Mouse (Mus musculus) cerebellum, postnatal 36 days (tissue): ENCODE data around the gene Cdc42ep1.
"Not testable (repeated sequence)": the region's sequence is repeated elsewhere in the genome, so short reads cannot be mapped to it uniquely, and the experiment has no call there.

Experiments
- DNase-seq, 2 experiments: peaks; one replicate each; pipeline ENCODE4 v3.0.0; 2021 to 2022; ENCODE audit warnings: mixed read lengths in 2 of 2

The Cdc42ep1 gene

GRCm38 (mm10) chr15:78830742-78831719 is 11.4 kb upstream of the Cdc42ep1 start:
- no peak for DNase-seq

- no peak for DNase-seq
Observed at GRCm38 (mm10) chr15:78831720-78832657, 10.4 kb upstream of the Cdc42ep1 start.

DNA sequence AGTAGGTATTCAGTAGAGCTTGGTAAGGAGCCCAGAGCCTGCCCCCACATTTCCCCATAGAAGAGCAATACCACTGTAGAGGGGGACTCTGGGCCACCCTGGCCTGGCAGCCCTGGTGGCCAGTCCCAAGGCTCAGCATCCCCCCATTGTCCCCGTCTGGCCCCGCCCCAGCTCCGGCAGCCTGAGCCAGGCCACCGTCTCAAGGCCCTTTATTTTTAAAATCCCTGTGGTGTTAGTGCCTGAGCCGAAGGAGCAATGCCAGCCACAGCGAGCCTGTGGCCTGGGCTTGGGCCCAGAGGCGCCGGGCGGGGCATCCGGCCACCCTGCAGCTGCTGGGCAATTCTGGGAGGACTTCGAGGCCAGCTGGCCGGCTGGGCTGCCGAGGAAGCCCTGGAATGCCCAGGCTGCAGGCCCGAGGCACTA is 9.7 kb upstream of the Cdc42ep1 start:
- DNase-seq: peak; percentile 46 to 64

DNA sequence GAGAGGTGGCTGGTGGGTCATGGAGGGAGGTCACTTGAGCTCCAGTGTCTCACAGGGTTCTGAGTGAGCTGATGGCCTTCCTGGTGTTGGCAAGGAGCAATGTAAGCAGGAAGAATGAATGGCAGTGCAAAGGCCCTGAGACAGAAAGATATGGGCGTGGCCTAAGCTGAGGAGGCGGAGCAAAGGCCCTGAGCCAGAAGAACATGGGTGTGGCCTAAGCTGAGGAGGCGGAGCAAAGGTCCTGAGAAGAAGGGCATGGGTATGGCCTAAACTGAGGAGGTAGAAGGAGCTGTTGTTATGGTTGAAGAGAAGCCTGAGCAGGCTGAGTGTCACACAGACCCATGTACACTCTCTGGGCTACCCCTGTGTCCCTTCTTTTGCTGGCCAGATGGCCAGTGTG is 8.8 kb upstream of the Cdc42ep1 start:
- no peak for DNase-seq

DNA sequence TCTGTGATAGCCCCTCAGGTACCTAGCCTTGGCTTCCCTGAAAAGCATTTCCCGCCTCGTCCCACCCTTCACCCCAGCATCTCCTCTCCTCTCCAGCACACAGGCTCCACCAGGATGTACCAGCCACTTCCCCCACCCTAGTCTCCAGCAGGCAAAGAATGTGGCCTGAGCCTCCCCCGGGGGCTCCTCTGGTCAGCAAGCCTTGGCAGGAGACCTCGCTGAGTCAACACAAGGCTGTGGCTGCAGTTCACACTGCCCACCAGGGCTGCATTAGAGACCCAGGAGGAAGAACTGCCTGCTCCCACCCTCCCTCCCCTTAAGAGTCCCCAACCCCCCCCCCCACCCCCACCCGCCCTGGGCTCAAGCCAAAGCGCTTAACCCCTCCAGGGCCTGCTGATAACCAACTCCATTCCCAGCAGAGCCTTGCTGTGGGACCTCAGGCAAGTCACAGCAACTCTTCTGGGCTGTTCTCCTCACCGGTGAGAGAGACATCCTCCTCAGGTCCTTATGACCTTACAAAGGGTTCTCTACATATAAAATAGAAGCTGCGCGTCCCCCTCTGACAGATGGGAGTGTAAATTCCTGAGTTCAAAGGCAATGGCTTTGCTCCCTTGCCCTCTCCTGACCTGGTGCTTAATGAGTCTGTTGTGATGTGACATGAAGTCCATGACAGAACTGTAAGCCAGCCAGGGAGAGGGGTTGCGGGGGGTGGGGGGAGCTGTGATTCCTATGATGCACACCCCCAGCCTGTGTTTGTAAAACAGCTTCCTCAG is 8.0 kb upstream of the Cdc42ep1 start:
- no peak for DNase-seq

- peak; percentile 43 to 60 for DNase-seq
Observed at GRCm38 (mm10) chr15:78835200-78836085, 7.0 kb upstream of the Cdc42ep1 start.

DNA sequence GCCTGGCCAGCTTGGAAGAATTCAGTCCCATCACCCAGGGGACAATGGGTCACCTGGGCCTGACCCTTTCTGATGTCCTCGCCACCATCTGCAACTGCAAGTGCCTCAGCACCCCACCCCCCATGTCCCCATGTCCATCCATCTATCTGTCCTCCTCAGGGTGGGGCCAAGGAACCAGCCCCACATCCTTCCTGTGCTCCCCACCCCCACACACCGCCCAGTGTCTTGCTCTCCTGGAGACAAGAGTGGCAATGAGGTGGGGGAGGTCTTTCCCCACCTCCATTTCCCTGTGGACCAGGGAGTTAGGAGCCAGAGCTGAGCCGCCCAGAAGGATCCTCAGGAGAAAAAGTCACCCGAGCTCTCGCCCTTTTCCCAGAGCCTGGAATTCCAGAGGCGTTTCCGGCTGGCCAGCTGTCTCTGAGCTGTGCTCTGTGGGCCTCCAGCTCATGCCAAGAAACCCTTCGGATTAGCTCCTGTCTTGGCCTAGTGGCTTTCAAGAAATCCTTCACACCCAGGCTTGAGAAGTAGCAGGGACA is 6.3 kb upstream of the Cdc42ep1 start:
- no peak for DNase-seq

- DNase-seq: no peak
Observed at GRCm38 (mm10) chr15:78839744-78840143, 2.7 kb upstream of the Cdc42ep1 start.

DNA sequence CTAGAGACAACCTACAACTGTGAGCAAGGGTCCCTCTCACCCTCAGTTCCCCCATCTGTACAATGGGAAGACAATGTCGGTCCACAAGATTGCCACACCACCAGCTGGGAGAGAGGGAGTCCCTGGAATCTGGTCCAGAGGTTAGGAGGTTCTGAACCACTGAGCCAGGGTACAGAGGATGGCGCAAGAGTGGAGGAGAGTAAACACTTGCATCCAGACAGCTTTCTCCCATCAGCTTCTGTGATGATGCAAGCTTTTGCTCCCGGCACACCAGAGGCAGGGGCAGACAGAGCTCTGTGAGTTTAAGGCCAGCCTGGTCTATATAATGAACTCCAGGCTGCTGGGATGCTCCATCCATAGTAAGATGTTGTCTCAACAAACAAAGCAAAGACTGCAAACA is 2.2 kb upstream of the Cdc42ep1 start:
- no peak for DNase-seq

DNA sequence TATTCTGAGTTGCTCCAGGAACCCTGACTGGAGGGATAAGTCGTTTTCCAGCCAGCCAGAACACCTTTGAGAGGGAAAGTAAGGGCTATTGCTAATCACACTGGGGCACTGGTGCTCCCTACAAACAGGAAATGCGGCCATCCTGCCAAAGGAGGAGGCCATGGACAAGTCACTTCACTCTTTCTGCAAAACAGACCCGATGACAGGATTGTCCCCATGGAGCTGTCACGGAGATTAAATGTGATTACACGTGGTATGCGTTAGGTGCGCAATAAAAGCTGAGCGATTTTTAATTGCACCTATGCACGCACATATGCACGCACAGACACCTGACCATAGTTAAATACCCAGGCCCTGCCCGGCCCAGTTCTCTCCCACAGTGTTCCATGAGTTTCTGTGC is 1.7 kb upstream of the Cdc42ep1 start:
- no peak for DNase-seq

DNA sequence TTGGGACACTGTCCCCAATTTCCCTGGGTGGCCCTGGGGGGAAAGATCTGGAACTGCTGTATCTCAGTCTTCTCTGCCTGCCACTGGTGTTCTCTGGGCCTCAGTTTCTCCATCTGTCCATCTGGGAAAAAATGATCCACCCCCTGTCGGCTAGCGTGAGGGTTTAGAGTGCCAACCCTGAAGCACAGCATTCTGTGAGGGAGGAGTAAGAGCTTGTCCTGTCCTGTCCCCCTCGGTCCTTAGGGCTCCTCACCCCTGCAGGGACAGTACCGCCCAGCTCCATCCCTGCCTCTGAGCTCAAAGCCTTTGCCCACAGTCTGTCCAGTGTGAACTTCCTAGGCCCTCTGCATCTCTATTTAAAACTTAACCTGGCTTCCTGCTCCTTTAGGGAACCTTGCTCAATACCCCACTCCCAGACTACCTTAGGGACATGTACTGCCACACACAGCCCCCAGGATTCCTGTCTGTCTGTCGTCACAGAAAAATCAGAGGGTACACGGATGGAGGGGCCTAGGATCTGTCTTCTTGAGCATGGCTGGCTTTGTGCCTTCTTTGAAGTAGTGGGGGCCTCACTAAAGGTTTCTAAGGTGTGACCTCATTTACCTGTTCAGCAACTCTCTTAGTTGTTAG is 1.1 kb upstream of the Cdc42ep1 start:
- no peak for DNase-seq

GRCm38 (mm10) chr15:78843581-78844469 is 1.4 kb downstream of the Cdc42ep1 start:
- DNase-seq: no peak

- no peak for DNase-seq
Observed at GRCm38 (mm10) chr15:78844791-78845190, 2.4 kb downstream of the Cdc42ep1 start.

DNA sequence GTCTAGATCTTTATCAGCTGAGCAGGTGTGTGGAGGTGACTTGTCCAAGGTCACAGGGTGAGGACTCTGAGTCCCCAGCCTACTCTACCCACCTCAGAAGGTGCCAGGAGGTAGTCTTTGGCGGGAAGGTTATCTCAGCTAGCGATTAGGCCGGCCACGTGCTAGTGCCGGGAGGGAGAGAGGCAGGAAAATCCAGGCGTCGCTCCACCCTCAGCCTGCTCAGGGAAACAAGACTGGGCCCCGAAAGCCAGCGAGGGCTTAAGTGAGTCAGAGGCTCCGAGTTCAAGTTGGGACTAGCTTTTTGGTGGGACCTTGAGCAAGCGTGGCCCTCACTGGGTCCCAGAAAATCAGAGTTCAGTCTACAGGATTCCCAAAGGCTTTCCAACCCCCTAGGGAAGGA is 2.9 kb downstream of the Cdc42ep1 start:
- DNase-seq: no peak

DNA sequence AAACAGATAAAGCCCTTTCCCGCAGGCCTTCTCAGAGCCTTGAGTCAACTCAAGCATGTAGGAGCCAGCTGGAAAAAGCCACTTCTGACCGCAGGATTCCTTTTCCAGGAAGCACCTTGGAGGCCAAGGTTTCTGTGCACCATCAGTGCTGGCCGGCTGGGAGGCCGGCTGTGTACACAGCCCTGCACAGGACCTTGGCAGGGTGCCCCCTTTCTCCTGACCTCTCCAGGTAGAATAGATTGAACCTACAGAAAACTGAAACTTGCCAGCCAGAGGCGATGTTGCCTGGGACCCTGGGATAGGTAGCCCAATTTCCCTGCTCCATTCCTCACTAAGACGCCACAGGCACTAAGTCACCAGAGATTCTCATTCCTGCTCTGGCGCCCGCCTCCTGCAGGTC is 3.4 kb downstream of the Cdc42ep1 start:
- no peak for DNase-seq

GRCm38 (mm10) chr15:78846352-78846751 is 3.9 kb downstream of the Cdc42ep1 start:
- no peak for DNase-seq

DNA sequence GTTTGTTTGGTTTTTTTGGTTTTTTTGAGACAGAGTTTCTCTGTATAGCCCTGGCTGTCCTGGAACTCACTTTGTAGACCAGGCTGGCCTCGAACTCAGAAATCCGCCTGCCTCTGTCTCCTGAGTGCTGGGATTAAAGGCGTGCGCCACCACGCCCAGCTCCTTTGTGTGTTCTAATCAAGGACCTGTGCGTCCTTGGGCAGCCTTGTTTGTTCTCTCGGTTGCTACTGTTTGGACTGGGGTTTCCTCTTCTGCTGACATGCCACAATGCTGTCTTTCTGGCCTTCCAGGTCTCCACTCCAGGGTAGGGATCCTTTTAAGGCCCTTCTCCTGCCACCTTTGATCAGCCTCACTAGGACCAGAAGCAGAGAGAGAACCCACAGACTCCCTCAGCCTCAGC is 4.4 kb downstream of the Cdc42ep1 start:
- not testable (repeated sequence) for DNase-seq

GRCm38 (mm10) chr15:78848467-78848866 is 6.0 kb downstream of the Cdc42ep1 start:
- peak; percentile 82 to 87 for DNase-seq

- DNase-seq: no peak
Observed at GRCm38 (mm10) chr15:78849485-78849884, 7.1 kb downstream of the Cdc42ep1 start.
